Mouse (Mus musculus) midbrain, embryonic 15.5 days (tissue): ENCODE measurements around the gene Ikzf4. TPM values are rescaled to one million over a fixed set of nuclear protein-coding genes. Genes with fewer than 3 reads are reported as not detected.
A peak's percentile ranks its signal among the peaks of the same experiment; 100 is the strongest.

Experiments
- ATAC-seq: fragments of 200-750 bp; cut with Nextera tagmentation; replicated peaks from 2 replicates; pipeline ENCODE4 v1.8.0; 2017; ENCODE audit warnings: moderate TSS enrichment
- H3K27ac ChIP-seq: fragments of 300-500 bp; sonication (generic); 2 replicates; pipeline ENCODE4 v1.5.1; 2015; ENCODE audit warnings: mild to moderate bottlenecking, inconsistent platforms
- H3K27me3 ChIP-seq: fragments of 300-500 bp; sonication (generic); replicated peaks from 2 replicates; pipeline ENCODE4 v1.6.1; 2015; ENCODE audit warnings: inconsistent platforms
- H3K36me3 ChIP-seq: fragments of 300-500 bp; sonication (generic); replicated peaks from 2 replicates; pipeline ENCODE4 v1.6.1; 2015; ENCODE audit warnings: inconsistent platforms
- H3K4me1 ChIP-seq: fragments of 300-500 bp; sonication (generic); 2 replicates; pipeline ENCODE4 v1.6.1; 2015; ENCODE audit warnings: inconsistent platforms
- H3K4me2 ChIP-seq: fragments of 300-500 bp; sonication (generic); 2 replicates; pipeline ENCODE4 v1.6.1; 2015; ENCODE audit warnings: inconsistent platforms, mild to moderate bottlenecking, moderate library complexity
- H3K4me3 ChIP-seq: fragments of 300-500 bp; sonication (generic); 2 replicates; pipeline ENCODE4 v1.5.1; 2015; ENCODE audit warnings: mild to moderate bottlenecking, inconsistent platforms
- H3K9ac ChIP-seq: fragments of 300-500 bp; sonication (generic); 2 replicates; pipeline ENCODE4 v1.6.1; 2015; ENCODE audit warnings: mild to moderate bottlenecking, inconsistent platforms
- H3K9me3 ChIP-seq: fragments of 300-500 bp; sonication (generic); 2 replicates; pipeline ENCODE4 v1.6.1; 2016; ENCODE audit warnings: inconsistent platforms
- WGBS: fragments of 180-500 bp; shearing (Covaris S2); methylation state at CpG from one replicate; pipeline ENCODE4 v1.1.7; 2015; ENCODE audit warnings: mixed read lengths; 5-methylcytosine and 5-hydroxymethylcytosine counted together
- polyA plus RNA-seq: library from polyadenylated mRNA; unstranded; fragments of >200 nt; fragmentation: Nextera tagmentation; extraction: Ambion mirVana; gene quantifications from 2 replicates; pipeline ENCODE4 v1.2.1, GENCODE M21; 2015

Gene Ikzf4
- polyA plus RNA-seq, 1 experiment from 2014 or later = 23.1 TPM

- no peak overlapping the region for H3K4me3 ChIP-seq
- H3K36me3 ChIP-seq = no peaks in the 10 kb centered on the region
- no peak for ATAC-seq
- no peaks in the 10 kb centered on the region for H3K9me3 ChIP-seq
- no peak overlapping the region for H3K9ac ChIP-seq
- H3K27me3 ChIP-seq = peaks cover 33% of the 10 kb centered on the region
- peaks cover 12% of the 10 kb centered on the region for H3K4me1 ChIP-seq
- 88% methylated on average over 6 of the region's 6 CpGs for WGBS
- no peak overlapping the region for H3K27ac ChIP-seq
- no peak overlapping the region for H3K4me2 ChIP-seq
Observed at GRCm38 (mm10) chr10:128591436-128591835, 54.4 kb downstream of the Ikzf4 start.

GRCm38 (mm10) chr10:128590193-128590690 is 55.5 kb downstream of the Ikzf4 start:
- Histone ChIP-seq H3K27ac (no peak overlapping the region), H3K4me1 (peaks cover 12% of the 10 kb centered on the region), H3K27me3 (peaks cover 35% of the 10 kb centered on the region), H3K9ac (peak overlapping the region; percentile 47), H3K4me2 (peak overlapping the region; percentile 97), H3K4me3 (peak overlapping the region; percentile 50), H3K9me3 (no peaks in the 10 kb centered on the region), H3K36me3 (no peaks in the 10 kb centered on the region)
- peak; percentile 78 for ATAC-seq
- WGBS = under 1% methylated on average over 43 of the region's 43 CpGs

GRCm38 (mm10) chr10:128589464-128590192 is 56.2 kb downstream of the Ikzf4 start, which contains the start of gene Erbb3:
Gene Erbb3, minus strand, starts transcription at chr10:128589652.
- peaks cover 35% of the 10 kb centered on the region for H3K27me3 ChIP-seq
- H3K9ac ChIP-seq = peak within 1 kb of the TSS; percentile 47
- H3K4me3 ChIP-seq = peak within 1 kb of the TSS; percentile 50
- no peak within 1 kb of the TSS for H3K27ac ChIP-seq
- H3K4me1 ChIP-seq = peaks cover 12% of the 10 kb centered on the region
- under 1% methylated on average over 42 of the region's 43 CpGs for WGBS
- no peaks in the 10 kb centered on the region for H3K9me3 ChIP-seq
- peak within 1 kb of the TSS; percentile 97 for H3K4me2 ChIP-seq
- peak; percentile 38; the same call in 1 of the 2 replicates for ATAC-seq
- no peaks in the 10 kb centered on the region for H3K36me3 ChIP-seq

GRCm38 (mm10) chr10:128588775-128589463 is 56.9 kb downstream of the Ikzf4 start:
- Histone ChIP-seq H3K4me2 (peak overlapping the region; percentile 97), H3K9me3 (no peaks in the 10 kb centered on the region), H3K4me3 (peak overlapping the region; percentile 50), H3K27me3 (peaks cover 35% of the 10 kb centered on the region), H3K27ac (no peak overlapping the region), H3K9ac (peak overlapping the region; percentile 47; the same call in 1 of the 2 replicates), H3K36me3 (no peaks in the 10 kb centered on the region), H3K4me1 (peaks cover 12% of the 10 kb centered on the region)
- 0 out of 2 replicates have a peak, but pooled peaks have one; percentile 48 for ATAC-seq
- 3% methylated on average over 23 of the region's 23 CpGs for WGBS

- Histone ChIP-seq H3K4me3 (no peak overlapping the region), H3K27ac (no peak overlapping the region), H3K36me3 (no peaks in the 10 kb centered on the region), H3K4me2 (no peak overlapping the region), H3K27me3 (peaks cover 35% of the 10 kb centered on the region), H3K4me1 (peaks cover 12% of the 10 kb centered on the region), H3K9me3 (no peaks in the 10 kb centered on the region), H3K9ac (no peak overlapping the region)
- 20% methylated on average over 1 of the region's 1 CpGs for WGBS
- no peak for ATAC-seq
Observed at GRCm38 (mm10) chr10:128588136-128588535, 57.7 kb downstream of the Ikzf4 start.

- Histone ChIP-seq H3K4me3 (no peak overlapping the region), H3K9ac (no peak overlapping the region), H3K27ac (no peak overlapping the region), H3K36me3 (no peaks in the 10 kb centered on the region), H3K9me3 (no peaks in the 10 kb centered on the region), H3K27me3 (peaks cover 36% of the 10 kb centered on the region), H3K4me2 (no peak overlapping the region), H3K4me1 (peaks cover 12% of the 10 kb centered on the region)
- WGBS = 57% methylated on average over 8 of the region's 8 CpGs
- ATAC-seq = no peak
Observed at GRCm38 (mm10) chr10:128587697-128588096, 58.1 kb downstream of the Ikzf4 start.

GRCm38 (mm10) chr10:128587120-128587519 is 58.7 kb downstream of the Ikzf4 start:
- H3K4me2 ChIP-seq = no peak overlapping the region
- 51% methylated on average over 4 of the region's 4 CpGs for WGBS
- no peak for ATAC-seq

GRCm38 (mm10) chr10:128586546-128586945 is 59.2 kb downstream of the Ikzf4 start:
- 11% methylated on average over 1 of the region's 1 CpGs for WGBS

More at GRCm38 (mm10) chr10:128587120-128587519, 58.7 kb downstream of the Ikzf4 start:
- Histone ChIP-seq H3K27me3 (peaks cover 38% of the 10 kb centered on the region), H3K27ac (no peak overlapping the region), H3K9ac (no peak overlapping the region), H3K9me3 (no peaks in the 10 kb centered on the region), H3K36me3 (no peaks in the 10 kb centered on the region), H3K4me3 (no peak overlapping the region), H3K4me1 (peaks cover 12% of the 10 kb centered on the region)

GRCm38 (mm10) chr10:128584386-128584785 is 61.4 kb downstream of the Ikzf4 start:
- no peak overlapping the region for H3K4me2 ChIP-seq
- no peak overlapping the region for H3K27ac ChIP-seq
- 7% methylated on average over 4 of the region's 4 CpGs for WGBS
- peaks cover 31% of the 10 kb centered on the region for H3K27me3 ChIP-seq
- no peak overlapping the region for H3K9ac ChIP-seq
- ATAC-seq = no peak
- H3K9me3 ChIP-seq = no peaks in the 10 kb centered on the region
- H3K36me3 ChIP-seq = no peaks in the 10 kb centered on the region
- peaks cover 5% of the 10 kb centered on the region for H3K4me1 ChIP-seq
- H3K4me3 ChIP-seq = no peak overlapping the region

More at GRCm38 (mm10) chr10:128586546-128586945, 59.2 kb downstream of the Ikzf4 start:
- H3K9me3 ChIP-seq = no peaks in the 10 kb centered on the region
- peaks cover 38% of the 10 kb centered on the region for H3K27me3 ChIP-seq
- H3K4me3 ChIP-seq = no peak overlapping the region
- H3K27ac ChIP-seq = no peak overlapping the region
- no peak for ATAC-seq
- no peak overlapping the region for H3K9ac ChIP-seq
- no peak overlapping the region for H3K4me2 ChIP-seq
- peaks cover 12% of the 10 kb centered on the region for H3K4me1 ChIP-seq
- no peaks in the 10 kb centered on the region for H3K36me3 ChIP-seq

- Histone ChIP-seq H3K27ac (no peak overlapping the region), H3K4me1 (no peaks in the 10 kb centered on the region), H3K9me3 (no peaks in the 10 kb centered on the region), H3K4me3 (no peak overlapping the region), H3K36me3 (no peaks in the 10 kb centered on the region), H3K4me2 (no peak overlapping the region), H3K27me3 (peaks cover 24% of the 10 kb centered on the region), H3K9ac (no peak overlapping the region)
- WGBS = 22% methylated on average over 7 of the region's 7 CpGs
- ATAC-seq = no peak
Observed at GRCm38 (mm10) chr10:128583644-128584043, 62.1 kb downstream of the Ikzf4 start.
